Mouse (Mus musculus) embryonic facial prominence, embryonic 11.5 days (tissue): ENCODE measurements at regions not wholly inside any gene's neighbourhood (a gene's known extent, or its start where the extent isn't known, plus 50 kb on each side); places are given as distances from the start of the nearest gene placed in this dataset.

Experiments
- ATAC-seq: fragments of 200-750 bp; cut with Nextera tagmentation; replicated peaks from 2 replicates; pipeline ENCODE4 v1.8.0; 2017; ENCODE audit warnings: low read depth; ENCODE audit not compliant: insufficient number of reproducible peaks, low FRiP score, low TSS enrichment
- DNase-seq: peaks from one replicate; pipeline ENCODE4 v3.0.0-alpha.2; 2015; ENCODE audit warnings: low spot score
- H3K27ac ChIP-seq: fragments of 300-500 bp; sonication (generic); replicated peaks from 2 replicates; pipeline ENCODE4 v1.5.1; 2014; ENCODE audit warnings: mild to moderate bottlenecking, low read depth, low read length, control low read depth
- H3K27me3 ChIP-seq: fragments of 300-500 bp; sonication (generic); 2 replicates; pipeline ENCODE4 v1.6.1; 2014; ENCODE audit warnings: mild to moderate bottlenecking, low read length, moderate library complexity, mixed read lengths; ENCODE audit not compliant: control insufficient read depth, insufficient read depth
- H3K36me3 ChIP-seq: fragments of 300-500 bp; sonication (generic); replicated peaks from 2 replicates; pipeline ENCODE4 v1.6.1; 2014; ENCODE audit warnings: low read depth, mild to moderate bottlenecking, low read length, moderate library complexity, mixed read lengths; ENCODE audit not compliant: control insufficient read depth, insufficient read depth
- H3K4me1 ChIP-seq: fragments of 300-500 bp; sonication (generic); 2 replicates; pipeline ENCODE4 v1.6.1; 2014; ENCODE audit warnings: low read length, mixed read lengths; ENCODE audit not compliant: control insufficient read depth, insufficient read depth
- H3K4me2 ChIP-seq: fragments of 300-500 bp; sonication (generic); 2 replicates; pipeline ENCODE4 v1.6.1; 2014; ENCODE audit warnings: low read depth, mild to moderate bottlenecking, control low read depth, low read length, moderate library complexity
- H3K4me3 ChIP-seq: fragments of 300-500 bp; sonication (generic); 2 replicates; pipeline ENCODE4 v1.5.1; 2014; ENCODE audit warnings: low read depth, low read length, control low read depth
- H3K9ac ChIP-seq: fragments of 300-500 bp; sonication (generic); replicated peaks from 2 replicates; pipeline ENCODE4 v1.6.1; 2014; ENCODE audit warnings: mild to moderate bottlenecking, control low read depth, low read length
- H3K9me3 ChIP-seq: fragments of 300-500 bp; sonication (generic); replicated peaks from 2 replicates; pipeline ENCODE4 v1.6.1; 2016; ENCODE audit warnings: mild to moderate bottlenecking, low read length, inconsistent platforms, mixed read lengths; ENCODE audit not compliant: control insufficient read depth
- WGBS: fragments of 180-500 bp; shearing (Covaris S2); extraction: QIAGEN DNeasy Blood & Tissue Kit; methylation state at CpG from one replicate; pipeline ENCODE4 v1.1.7; 2014; 5-methylcytosine and 5-hydroxymethylcytosine counted together

GRCm38 (mm10) chr14:120172844-120173243 is 102.6 kb upstream of the Mbnl2 start:
- Histone ChIP-seq H3K27ac (no peak overlapping the region), H3K36me3 (no peaks in the 10 kb centered on the region), H3K27me3 (no peaks in the 10 kb centered on the region), H3K9ac (no peak overlapping the region), H3K4me2 (no peak overlapping the region), H3K9me3 (no peaks in the 10 kb centered on the region), H3K4me3 (no peak overlapping the region), H3K4me1 (no peaks in the 10 kb centered on the region)
- ATAC-seq (no peak), DNase-seq (no peak)
- WGBS, result 71% methylated on average over 8 of the region's 8 CpGs

GRCm38 (mm10) chr14:120174615-120175014 is 100.9 kb upstream of the Mbnl2 start:
- Histone ChIP-seq H3K9me3 (no peaks in the 10 kb centered on the region), H3K9ac (no peak overlapping the region), H3K4me2 (no peak overlapping the region), H3K27me3 (no peaks in the 10 kb centered on the region), H3K27ac (no peak overlapping the region), H3K36me3 (no peaks in the 10 kb centered on the region), H3K4me3 (no peak overlapping the region), H3K4me1 (no peaks in the 10 kb centered on the region)
- 78% methylated on average over 5 of the region's 5 CpGs for WGBS
- no peak for ATAC-seq
- no peak for DNase-seq

GRCm38 (mm10) chr14:120195218-120195617 is 80.3 kb upstream of the Mbnl2 start:
- DNase-seq (peak; percentile 25), ATAC-seq (no peak)
- H3K27me3 ChIP-seq, result no peaks in the 10 kb centered on the region
- no peak overlapping the region for H3K27ac ChIP-seq
- H3K36me3 ChIP-seq, result no peaks in the 10 kb centered on the region
- no peak overlapping the region for H3K4me2 ChIP-seq
- 43% methylated on average over 1 of the region's 1 CpGs for WGBS
- H3K9ac ChIP-seq, result no peak overlapping the region
- no peaks in the 10 kb centered on the region for H3K4me1 ChIP-seq
- no peaks in the 10 kb centered on the region for H3K9me3 ChIP-seq
- no peak overlapping the region for H3K4me3 ChIP-seq

GRCm38 (mm10) chr14:120211741-120212140 is 63.7 kb upstream of the Mbnl2 start:
- Histone ChIP-seq H3K36me3 (no peaks in the 10 kb centered on the region), H3K4me2 (no peak overlapping the region), H3K9me3 (no peaks in the 10 kb centered on the region), H3K27me3 (no peaks in the 10 kb centered on the region), H3K4me3 (no peak overlapping the region), H3K9ac (no peak overlapping the region), H3K27ac (no peak overlapping the region), H3K4me1 (no peaks in the 10 kb centered on the region)
- WGBS, result 77% methylated on average over 3 of the region's 3 CpGs
- DNase-seq (no peak), ATAC-seq (no peak)

DNA sequence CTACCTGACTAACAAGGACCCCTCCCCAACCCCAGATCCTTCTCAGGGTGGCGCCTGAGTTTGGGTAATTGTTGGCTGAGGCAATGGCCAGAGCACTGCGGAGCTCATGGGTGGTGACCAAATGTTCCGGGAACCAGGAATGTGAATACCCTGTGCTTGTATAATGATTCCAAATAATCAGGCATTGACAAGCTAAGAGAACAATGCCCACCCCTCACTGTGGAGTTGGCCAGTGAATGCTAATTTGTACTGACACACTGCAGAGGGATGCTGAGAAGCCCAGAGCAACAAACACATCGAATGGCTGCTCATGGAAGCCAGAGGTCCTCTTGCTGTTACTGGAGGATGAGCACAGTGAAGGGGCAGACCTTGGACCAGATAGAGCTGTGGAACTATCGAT is 62.8 kb upstream of the Mbnl2 start:
- 80% methylated on average over 5 of the region's 5 CpGs for WGBS
- no peaks in the 10 kb centered on the region for H3K27me3 ChIP-seq
- no peaks in the 10 kb centered on the region for H3K36me3 ChIP-seq
- H3K4me3 ChIP-seq, result no peak overlapping the region
- H3K9me3 ChIP-seq, result no peaks in the 10 kb centered on the region
- ATAC-seq (no peak), DNase-seq (no peak)
- H3K9ac ChIP-seq, result no peak overlapping the region
- H3K4me1 ChIP-seq, result no peaks in the 10 kb centered on the region
- H3K4me2 ChIP-seq, result no peak overlapping the region
- H3K27ac ChIP-seq, result no peak overlapping the region

- Histone ChIP-seq H3K27ac (no peak overlapping the region), H3K27me3 (no peaks in the 10 kb centered on the region), H3K9me3 (no peaks in the 10 kb centered on the region), H3K36me3 (no peaks in the 10 kb centered on the region), H3K4me3 (no peak overlapping the region), H3K4me2 (no peak overlapping the region), H3K9ac (no peak overlapping the region), H3K4me1 (no peaks in the 10 kb centered on the region)
- DNase-seq, result no peak
- 78% methylated on average over 4 of the region's 4 CpGs for WGBS
- ATAC-seq, result no peak
These were observed 56.2 kb upstream of the Mbnl2 start for GRCm38 (mm10) chr14:120219224-120219623.

DNA sequence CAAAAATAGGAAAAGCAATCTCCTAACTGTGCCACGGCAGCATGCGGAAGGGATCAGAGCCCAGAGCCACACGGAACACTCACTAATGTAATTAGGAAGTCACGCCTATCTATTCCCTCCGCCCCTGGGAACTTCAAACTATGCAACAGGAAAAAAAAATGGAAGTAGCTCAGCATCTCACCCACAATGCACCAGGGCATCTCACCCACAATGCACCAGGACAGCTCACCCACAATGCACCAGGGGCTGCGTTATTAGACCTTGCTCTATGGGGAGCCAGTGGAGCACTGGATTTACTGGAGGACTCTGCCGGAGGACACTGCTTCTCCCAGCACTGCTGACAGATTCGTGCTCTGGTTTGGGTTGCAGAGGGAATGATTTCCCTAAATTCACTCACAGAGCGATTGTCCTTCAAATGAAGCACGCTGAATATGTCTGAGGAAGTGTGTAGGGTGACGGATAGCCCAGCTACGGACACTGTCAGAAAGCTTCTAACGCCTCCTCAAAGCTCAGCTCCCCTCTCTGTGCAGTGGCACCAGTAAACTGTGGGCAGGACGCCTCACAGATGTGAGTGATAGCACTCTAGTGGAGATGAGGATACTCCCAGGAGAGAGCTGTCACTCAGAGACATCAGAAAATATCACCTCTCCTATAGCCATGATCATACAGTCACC is 51.8 kb upstream of the Mbnl2 start:
- WGBS, result 75% methylated on average over 14 of the region's 14 CpGs
- peak; percentile 34; the same call in 1 of the 2 replicates for ATAC-seq

DNA sequence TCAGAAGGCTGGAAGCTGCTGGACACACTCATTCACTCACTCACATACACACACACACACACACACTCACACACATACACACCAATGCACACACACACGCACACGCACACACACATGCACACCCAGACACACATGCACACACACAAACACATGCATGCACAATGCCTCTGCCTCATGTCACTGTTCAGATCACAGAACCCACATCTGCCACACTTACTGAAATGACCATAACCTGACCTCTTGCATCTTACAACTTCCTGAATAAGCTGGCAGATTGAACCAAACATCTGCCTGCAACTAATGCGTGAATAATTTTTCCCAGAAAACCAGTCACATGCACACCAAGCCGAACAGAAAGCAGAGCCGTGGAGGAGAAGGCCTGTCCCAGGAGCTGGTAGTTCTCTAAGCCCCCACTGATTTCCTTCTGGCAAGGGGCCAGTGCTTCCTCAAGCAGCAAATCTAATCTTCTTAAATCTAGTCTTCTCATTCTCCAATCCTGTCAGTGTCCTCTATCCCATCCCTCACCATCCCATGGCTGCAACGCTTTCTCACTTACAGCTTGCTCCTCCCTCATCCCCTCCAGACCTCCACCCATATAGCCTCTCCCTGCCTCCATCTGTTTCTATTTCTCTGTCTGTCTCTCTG is 51.1 kb upstream of the Mbnl2 start:
- no peak overlapping the region for H3K4me2 ChIP-seq
- no peaks in the 10 kb centered on the region for H3K4me1 ChIP-seq
- H3K27me3 ChIP-seq, result no peaks in the 10 kb centered on the region
- no peak overlapping the region for H3K4me3 ChIP-seq
- H3K27ac ChIP-seq, result peak overlapping the region; percentile 52; the same call in 1 of the 2 replicates
- H3K9ac ChIP-seq, result no peak overlapping the region
- DNase-seq (peak; percentile 69), ATAC-seq (peak; percentile 83)
- no peaks in the 10 kb centered on the region for H3K9me3 ChIP-seq
- WGBS, result 58% methylated on average over 6 of the region's 6 CpGs
- no peaks in the 10 kb centered on the region for H3K36me3 ChIP-seq

More for the DNA sequence above, 51.8 kb upstream of the Mbnl2 start:
- Histone ChIP-seq H3K36me3 (no peaks in the 10 kb centered on the region), H3K4me1 (no peaks in the 10 kb centered on the region), H3K9ac (no peak overlapping the region), H3K4me2 (no peak overlapping the region), H3K27me3 (no peaks in the 10 kb centered on the region), H3K4me3 (no peak overlapping the region), H3K27ac (peak overlapping the region; percentile 52), H3K9me3 (no peaks in the 10 kb centered on the region)
- peak; percentile 34 for DNase-seq
